Mouse (Mus musculus): ENCODE results near the gene Vangl2. TPM values are rescaled to one million over a fixed set of nuclear protein-coding genes. Genes with fewer than 3 reads are reported as not detected.
A peak's percentile ranks its signal among the peaks of the same experiment; 100 is the strongest.

The Vangl2 gene
- polyA plus RNA-seq, 1 experiment from 2014 or later: 23.3 TPM

DNA sequence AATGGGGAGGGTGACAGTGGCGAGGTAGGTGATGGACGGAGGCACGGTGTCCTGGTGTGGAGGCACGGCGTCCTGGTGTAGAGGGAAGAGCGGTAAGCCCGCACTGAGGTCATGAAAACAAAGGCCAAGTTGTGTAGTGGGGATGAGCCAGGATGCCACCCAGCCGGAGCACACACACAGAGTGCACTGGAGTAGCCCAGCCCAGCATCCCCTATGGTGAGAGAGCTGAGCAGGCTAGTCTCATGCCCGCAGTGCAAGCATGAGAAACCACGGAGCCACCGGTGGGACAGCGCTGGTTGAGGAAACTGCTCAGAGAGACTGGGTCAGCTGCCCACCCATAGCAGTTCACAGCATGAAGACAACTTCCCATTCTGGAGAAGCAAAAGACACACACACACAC is 26.6 kb downstream of the Vangl2 start:
- peaks cover 12% of the 10 kb centered on the region for H3K36me3 ChIP-seq (ENCODE audit: control insufficient read depth, insufficient read depth, low read length)
- no peaks in the 10 kb centered on the region for H3K9me3 ChIP-seq (ENCODE audit: control insufficient read depth, low read length)
- no peak overlapping the region for H3K27ac ChIP-seq (replicated peaks; ENCODE audit: low read depth, low read length)
- H3K4me2 ChIP-seq (ENCODE audit: low read depth, severe bottlenecking): no peak overlapping the region
- H3K9ac ChIP-seq (ENCODE audit: low read length): no peak overlapping the region
- no peaks in the 10 kb centered on the region for H3K27me3 ChIP-seq (ENCODE audit: control insufficient read depth, insufficient read depth, low read length)
- no peak for ATAC-seq (ENCODE audit: insufficient number of reproducible peaks, low FRiP score, low TSS enrichment, low read depth)
- H3K4me1 ChIP-seq (ENCODE audit: control insufficient read depth, insufficient read depth, low read length): no peaks in the 10 kb centered on the region
- 85% methylated on average over 12 of the region's 12 CpGs for WGBS
- no peak for DNase-seq (ENCODE audit: low spot score)
- no peak overlapping the region for H3K4me3 ChIP-seq (ENCODE audit: low read depth, low read length)

DNA sequence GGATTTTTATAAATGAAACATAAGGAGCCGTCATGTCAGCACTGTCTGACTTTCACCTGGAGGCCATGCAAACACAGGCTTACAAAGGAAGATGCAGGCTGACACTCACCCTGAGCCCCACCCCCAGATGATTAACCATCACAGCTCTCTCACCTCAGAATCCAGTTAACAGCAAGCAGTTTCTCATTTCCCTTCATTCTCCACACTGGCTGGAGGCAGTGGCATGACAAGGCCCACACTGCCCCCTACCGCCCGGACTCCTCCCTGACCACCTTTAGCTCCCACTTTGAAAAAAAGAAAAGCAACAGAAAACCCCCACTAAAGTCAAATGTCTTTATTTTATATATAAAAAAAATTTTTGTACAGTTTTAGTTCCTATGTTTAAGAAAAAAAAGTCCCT is 27.6 kb downstream of the Vangl2 start:
- Histone ChIP-seq H3K4me1 (ENCODE audit: control insufficient read depth, insufficient read depth, low read length) (no peaks in the 10 kb centered on the region), H3K27me3 (ENCODE audit: control insufficient read depth, insufficient read depth, low read length) (no peaks in the 10 kb centered on the region), H3K27ac (replicated peaks; ENCODE audit: low read depth, low read length) (no peak overlapping the region), H3K9me3 (ENCODE audit: control insufficient read depth, low read length) (no peaks in the 10 kb centered on the region), H3K4me2 (ENCODE audit: low read depth, severe bottlenecking) (no peak overlapping the region), H3K9ac (ENCODE audit: low read length) (no peak overlapping the region), H3K36me3 (ENCODE audit: control insufficient read depth, insufficient read depth, low read length) (peaks cover 6% of the 10 kb centered on the region), H3K4me3 (ENCODE audit: low read depth, low read length) (no peak overlapping the region)
- no peak; the same call in 1 of the 2 replicates for ATAC-seq (ENCODE audit: insufficient number of reproducible peaks, low FRiP score, low TSS enrichment, low read depth)
- peak; percentile 65 for DNase-seq (ENCODE audit: low spot score)
- WGBS: 57% methylated on average over 3 of the region's 3 CpGs

DNA sequence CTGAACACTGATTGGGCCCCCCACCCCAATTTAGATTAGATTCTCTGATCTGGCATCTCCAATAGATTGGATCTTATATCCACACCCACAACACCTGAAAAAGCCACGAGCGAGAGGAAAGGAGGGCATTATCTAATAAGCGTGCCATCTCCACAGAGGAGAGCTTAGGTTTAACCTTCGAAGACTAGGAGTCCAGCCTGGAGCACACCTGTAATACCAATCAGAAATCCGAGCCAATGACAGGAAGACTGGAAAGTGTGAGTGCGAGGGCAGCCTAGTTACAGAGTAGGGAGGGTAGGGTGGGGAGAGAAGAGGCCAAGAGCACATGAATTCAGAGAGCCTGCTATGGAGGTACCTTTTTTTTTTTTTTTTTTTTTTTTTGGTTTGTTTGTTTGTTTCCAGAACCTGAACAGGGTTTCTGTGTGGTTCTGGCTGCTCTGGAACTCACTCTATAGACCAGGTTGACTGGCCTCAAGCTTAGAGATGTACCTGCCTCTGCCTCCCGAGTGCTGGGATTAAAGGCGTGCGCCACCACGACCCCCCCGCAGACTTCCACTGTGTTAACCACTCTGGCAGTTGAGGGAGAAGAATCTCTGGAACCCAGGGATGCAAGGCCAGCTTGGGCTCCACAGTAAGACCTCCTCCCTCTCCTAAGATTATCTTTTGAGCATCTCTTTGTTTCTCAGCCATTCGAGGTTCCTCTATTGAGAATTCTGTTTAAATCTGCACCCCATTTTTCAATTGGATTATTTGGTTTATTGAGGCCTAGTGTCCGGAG is 29.2 kb downstream of the Vangl2 start:
- ATAC-seq (ENCODE audit: insufficient number of reproducible peaks, low FRiP score, low TSS enrichment, low read depth) (no peak), DNase-seq (ENCODE audit: low spot score) (no peak)
- Histone ChIP-seq H3K9me3 (ENCODE audit: control insufficient read depth, low read length) (no peaks in the 10 kb centered on the region), H3K4me1 (ENCODE audit: control insufficient read depth, insufficient read depth, low read length) (no peaks in the 10 kb centered on the region), H3K27ac (replicated peaks; ENCODE audit: low read depth, low read length) (no peak overlapping the region), H3K36me3 (ENCODE audit: control insufficient read depth, insufficient read depth, low read length) (0 out of 2 replicates have a peak, but pooled peaks cover 2% of the 10 kb centered on the region), H3K4me2 (ENCODE audit: low read depth, severe bottlenecking) (no peak overlapping the region), H3K27me3 (ENCODE audit: control insufficient read depth, insufficient read depth, low read length) (no peaks in the 10 kb centered on the region), H3K9ac (ENCODE audit: low read length) (no peak overlapping the region), H3K4me3 (ENCODE audit: low read depth, low read length) (no peak overlapping the region)
- 91% methylated on average over 13 of the region's 13 CpGs for WGBS

DNA sequence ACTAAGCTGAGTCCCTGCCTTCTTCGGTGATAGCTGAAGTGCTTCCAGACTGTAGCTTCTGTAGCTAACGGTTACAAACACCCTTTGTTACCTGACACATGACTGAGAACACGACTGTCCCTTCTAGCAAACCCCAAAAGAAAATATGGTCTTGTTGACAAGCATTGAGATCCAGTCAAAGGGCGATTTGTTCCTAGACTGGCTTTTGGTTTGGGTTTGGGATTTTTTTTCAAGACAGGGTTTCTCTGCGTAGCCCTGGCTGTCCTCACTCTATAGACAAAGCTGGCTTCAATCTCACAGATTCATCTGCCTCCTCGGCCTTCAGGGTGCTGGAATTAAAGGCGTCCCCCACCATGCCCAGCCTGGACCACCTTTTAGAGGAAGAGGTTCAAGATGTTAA is 31.5 kb downstream of the Vangl2 start:
- DNase-seq (ENCODE audit: low spot score): no peak
- no peaks in the 10 kb centered on the region for H3K4me1 ChIP-seq (ENCODE audit: control insufficient read depth, insufficient read depth, low read length)
- H3K9me3 ChIP-seq (ENCODE audit: control insufficient read depth, low read length): no peaks in the 10 kb centered on the region
- no peak overlapping the region for H3K9ac ChIP-seq (ENCODE audit: low read length)
- H3K27me3 ChIP-seq (ENCODE audit: control insufficient read depth, insufficient read depth, low read length): no peaks in the 10 kb centered on the region
- no peak for ATAC-seq (ENCODE audit: insufficient number of reproducible peaks, low FRiP score, low TSS enrichment, low read depth)
- no peak overlapping the region for H3K4me3 ChIP-seq (ENCODE audit: low read depth, low read length)
- no peak overlapping the region for H3K27ac ChIP-seq (replicated peaks; ENCODE audit: low read depth, low read length)
- H3K36me3 ChIP-seq (ENCODE audit: control insufficient read depth, insufficient read depth, low read length): no peaks in the 10 kb centered on the region
- WGBS: 80% methylated on average over 7 of the region's 7 CpGs
- no peak overlapping the region for H3K4me2 ChIP-seq (ENCODE audit: low read depth, severe bottlenecking)

- ATAC-seq (ENCODE audit: insufficient number of reproducible peaks, low FRiP score, low TSS enrichment, low read depth): no peak
- Histone ChIP-seq H3K36me3 (ENCODE audit: control insufficient read depth, insufficient read depth, low read length) (no peaks in the 10 kb centered on the region), H3K4me1 (ENCODE audit: control insufficient read depth, insufficient read depth, low read length) (no peaks in the 10 kb centered on the region), H3K9me3 (ENCODE audit: control insufficient read depth, low read length) (no peaks in the 10 kb centered on the region), H3K4me3 (ENCODE audit: low read depth, low read length) (no peak overlapping the region), H3K9ac (ENCODE audit: low read length) (no peak overlapping the region), H3K27ac (replicated peaks; ENCODE audit: low read depth, low read length) (no peak overlapping the region), H3K4me2 (ENCODE audit: low read depth, severe bottlenecking) (no peak overlapping the region), H3K27me3 (ENCODE audit: control insufficient read depth, insufficient read depth, low read length) (no peaks in the 10 kb centered on the region)
- 85% methylated on average over 11 of the region's 11 CpGs for WGBS
- no peak for DNase-seq (ENCODE audit: low spot score)
Measured at GRCm38 (mm10) chr1:171994918-171995715, 33.1 kb downstream of the Vangl2 start.

DNA sequence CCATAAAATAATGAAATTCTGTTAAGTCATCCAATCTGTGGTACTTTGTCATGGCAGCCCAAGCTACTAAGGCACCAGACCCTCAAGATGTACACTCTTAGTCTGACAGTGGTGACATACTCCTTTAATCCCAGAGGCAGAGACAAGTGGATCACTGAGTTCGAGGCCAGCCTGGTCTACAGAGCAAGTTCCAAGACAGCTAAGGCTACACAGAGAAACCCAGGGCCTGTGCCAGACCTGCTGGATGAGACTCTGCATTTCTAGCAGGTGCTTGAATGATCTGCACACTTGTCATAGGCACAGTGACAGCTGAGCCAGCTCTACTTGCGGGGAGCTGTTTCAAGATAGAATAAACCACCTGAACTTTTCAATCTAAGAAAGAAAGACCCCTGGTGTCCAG is 33.7 kb downstream of the Vangl2 start:
- no peaks in the 10 kb centered on the region for H3K36me3 ChIP-seq (ENCODE audit: control insufficient read depth, insufficient read depth, low read length)
- ATAC-seq (ENCODE audit: insufficient number of reproducible peaks, low FRiP score, low TSS enrichment, low read depth) (no peak), DNase-seq (ENCODE audit: low spot score) (no peak)
- WGBS: 85% methylated on average over 2 of the region's 2 CpGs
- no peak overlapping the region for H3K4me2 ChIP-seq (ENCODE audit: low read depth, severe bottlenecking)
- H3K27me3 ChIP-seq (ENCODE audit: control insufficient read depth, insufficient read depth, low read length): no peaks in the 10 kb centered on the region
- no peak overlapping the region for H3K4me3 ChIP-seq (ENCODE audit: low read depth, low read length)
- H3K27ac ChIP-seq (replicated peaks; ENCODE audit: low read depth, low read length): no peak overlapping the region
- no peak overlapping the region for H3K9ac ChIP-seq (ENCODE audit: low read length)
- H3K4me1 ChIP-seq (ENCODE audit: control insufficient read depth, insufficient read depth, low read length): no peaks in the 10 kb centered on the region
- no peaks in the 10 kb centered on the region for H3K9me3 ChIP-seq (ENCODE audit: control insufficient read depth, low read length)

GRCm38 (mm10) chr1:171992901-171993530 is 35.2 kb downstream of the Vangl2 start:
- 86% methylated on average over 4 of the region's 4 CpGs for WGBS
- Histone ChIP-seq H3K4me2 (ENCODE audit: low read depth, severe bottlenecking) (no peak overlapping the region), H3K27me3 (ENCODE audit: control insufficient read depth, insufficient read depth, low read length) (no peaks in the 10 kb centered on the region), H3K9ac (ENCODE audit: low read length) (no peak overlapping the region), H3K9me3 (ENCODE audit: control insufficient read depth, low read length) (no peaks in the 10 kb centered on the region), H3K36me3 (ENCODE audit: control insufficient read depth, insufficient read depth, low read length) (no peaks in the 10 kb centered on the region), H3K27ac (replicated peaks; ENCODE audit: low read depth, low read length) (no peak overlapping the region), H3K4me3 (ENCODE audit: low read depth, low read length) (no peak overlapping the region), H3K4me1 (ENCODE audit: control insufficient read depth, insufficient read depth, low read length) (no peaks in the 10 kb centered on the region)
- no peak for DNase-seq (ENCODE audit: low spot score)
- ATAC-seq (ENCODE audit: insufficient number of reproducible peaks, low FRiP score, low TSS enrichment, low read depth): no peak

GRCm38 (mm10) chr1:171991883-171992282 is 36.4 kb downstream of the Vangl2 start:
- ATAC-seq (ENCODE audit: insufficient number of reproducible peaks, low FRiP score, low TSS enrichment, low read depth) (no peak), DNase-seq (ENCODE audit: low spot score) (no peak)
- no peak overlapping the region for H3K4me3 ChIP-seq (ENCODE audit: low read depth, low read length)
- H3K27me3 ChIP-seq (ENCODE audit: control insufficient read depth, insufficient read depth, low read length): no peaks in the 10 kb centered on the region
- H3K4me1 ChIP-seq (ENCODE audit: control insufficient read depth, insufficient read depth, low read length): no peaks in the 10 kb centered on the region
- no peak overlapping the region for H3K9ac ChIP-seq (ENCODE audit: low read length)
- no peaks in the 10 kb centered on the region for H3K9me3 ChIP-seq (ENCODE audit: control insufficient read depth, low read length)
- no peaks in the 10 kb centered on the region for H3K36me3 ChIP-seq (ENCODE audit: control insufficient read depth, insufficient read depth, low read length)
- 73% methylated on average over 2 of the region's 2 CpGs for WGBS
- H3K27ac ChIP-seq (replicated peaks; ENCODE audit: low read depth, low read length): no peak overlapping the region
- H3K4me2 ChIP-seq (ENCODE audit: low read depth, severe bottlenecking): no peak overlapping the region
